Mouse (Mus musculus): ENCODE data around the gene Gm17509.

The Gm17509 gene

GRCm38 (mm10) chr13:117220501-117221321, at the start of gene Gm17509:
Gene Gm17509, minus strand, starts transcription at chr13:117221075.
- DNase-seq: peak; percentile 46

- no peak for DNase-seq
Measured at GRCm38 (mm10) chr13:117267963-117268362, 47.1 kb upstream of the Gm17509 start.

- DNase-seq: no peak
Measured at GRCm38 (mm10) chr13:117266156-117266555, 45.3 kb upstream of the Gm17509 start.

- no peak for DNase-seq
Measured at GRCm38 (mm10) chr13:117260704-117261103, 39.8 kb upstream of the Gm17509 start.

GRCm38 (mm10) chr13:117242621-117243020, 21.7 kb upstream of the Gm17509 start:
- no peak for DNase-seq

GRCm38 (mm10) chr13:117242063-117242462, 21.2 kb upstream of the Gm17509 start:
- DNase-seq: no peak

GRCm38 (mm10) chr13:117237111-117237510, 16.2 kb upstream of the Gm17509 start:
- DNase-seq: no peak

GRCm38 (mm10) chr13:117235530-117236212, 14.8 kb upstream of the Gm17509 start:
- DNase-seq: peak; percentile 23

GRCm38 (mm10) chr13:117234486-117234885, 13.6 kb upstream of the Gm17509 start:
- no peak for DNase-seq

- no peak for DNase-seq
Measured at GRCm38 (mm10) chr13:117233808-117234207, 12.9 kb upstream of the Gm17509 start.

GRCm38 (mm10) chr13:117230371-117231110, 9.7 kb upstream of the Gm17509 start:
- no peak for DNase-seq

- DNase-seq: no peak
Measured at GRCm38 (mm10) chr13:117225561-117225960, 4.7 kb upstream of the Gm17509 start.

- no peak for DNase-seq
Measured at GRCm38 (mm10) chr13:117224901-117225300, 4.0 kb upstream of the Gm17509 start.

- no peak for DNase-seq
Measured at GRCm38 (mm10) chr13:117223125-117223524, 2.2 kb upstream of the Gm17509 start.

GRCm38 (mm10) chr13:117219871-117220500, 889 bp downstream of the Gm17509 start:
- DNase-seq: no peak

GRCm38 (mm10) chr13:117218092-117218491, 2.8 kb downstream of the Gm17509 start:
- DNase-seq: no peak

- no peak for DNase-seq
Measured at GRCm38 (mm10) chr13:117217621-117218020, 3.3 kb downstream of the Gm17509 start.

GRCm38 (mm10) chr13:117216752-117217363, 4.0 kb downstream of the Gm17509 start:
- DNase-seq: no peak

GRCm38 (mm10) chr13:117216126-117216525, 4.7 kb downstream of the Gm17509 start:
- DNase-seq: no peak

- DNase-seq: no peak
Measured at GRCm38 (mm10) chr13:117215481-117215880, 5.4 kb downstream of the Gm17509 start.

GRCm38 (mm10) chr13:117211386-117211875, 9.4 kb downstream of the Gm17509 start:
- DNase-seq: no peak

GRCm38 (mm10) chr13:117208236-117208635, 12.6 kb downstream of the Gm17509 start, which contains the start of gene Emb:
Gene Emb, plus strand, starts transcription at chr13:117208536.
- DNase-seq: no peak
